ENCODE assay signal across 7 mouse cellular contexts in the genomic region with DNA sequence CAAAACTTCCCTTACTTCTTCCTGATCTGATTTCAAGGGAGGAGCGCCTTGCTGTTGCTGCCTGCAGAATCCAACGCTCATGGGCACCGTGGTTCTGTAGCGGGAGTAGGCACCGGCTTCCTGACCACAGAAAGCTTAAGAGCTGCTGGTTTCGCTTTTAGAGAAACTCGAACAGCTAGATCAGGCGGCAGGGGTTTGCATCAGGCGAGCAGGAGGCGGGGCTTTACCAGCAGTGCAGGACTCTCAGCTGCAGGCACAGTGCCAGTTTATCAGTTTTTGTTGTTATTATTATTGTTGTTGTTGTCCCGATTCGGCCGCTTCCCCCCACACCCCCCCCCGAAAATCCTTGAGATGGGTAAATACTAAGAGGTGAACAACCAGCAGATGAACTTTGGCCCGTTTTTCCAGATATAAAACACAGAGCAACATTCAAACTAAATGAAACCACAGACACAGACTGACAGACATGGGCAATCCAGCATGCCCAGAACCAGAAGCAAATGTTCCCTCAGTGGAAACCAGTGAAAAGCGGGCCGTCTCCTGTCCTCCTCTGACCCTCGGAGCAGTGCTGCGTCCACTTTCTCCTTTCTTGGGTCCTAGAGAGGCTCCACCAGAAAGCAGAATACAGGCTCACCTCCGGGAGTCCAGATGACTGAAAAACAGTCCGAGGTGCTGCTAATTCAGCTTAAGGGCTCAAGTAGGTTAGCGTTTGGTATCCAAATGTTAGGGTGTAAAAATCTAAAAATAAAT. TPM values are rescaled to one million over a fixed set of nuclear protein-coding genes. Genes with fewer than 3 reads are reported as not detected.
DNase-seq lines count a peak whose midpoint lies in the region; ATAC-seq lines count a peak whose summit lies in the region.

A gene (minus strand): TSS at position 203 of the 750 bp plus-strand sequence.

- 3% methylated on average over 22 of the region's 22 CpGs for WGBS in intestine, embryonic 16.5 days
- 11% methylated on average over 22 of the region's 22 CpGs for WGBS in midbrain, embryonic 10.5 days

- H3K4me2 ChIP-seq in intestine, embryonic 16.5 days (ENCODE audit: low read depth, low read length): peak within 1 kb of the TSS; percentile 60

- ATAC-seq in intestine, embryonic 16.5 days: peak; percentile 97

- peak within 1 kb of the TSS; percentile 50 for H3K4me3 ChIP-seq in intestine, embryonic 16.5 days (ENCODE audit: low read length)
- H3K4me3 ChIP-seq in midbrain, embryonic 10.5 days: peak within 1 kb of the TSS; percentile 55

- peak within 1 kb of the TSS; percentile 68 for H3K27ac ChIP-seq in intestine, embryonic 16.5 days (ENCODE audit: low read length)
- peak within 1 kb of the TSS; percentile 74 for H3K27ac ChIP-seq in midbrain, embryonic 10.5 days (replicated peaks)

- no peaks in the 10 kb centered on the region for H3K27me3 ChIP-seq in intestine, embryonic 16.5 days (replicated peaks; ENCODE audit: control insufficient read depth, insufficient read depth, low read length)
- H3K27me3 ChIP-seq in midbrain, embryonic 10.5 days (ENCODE audit: low read depth, poor library complexity, severe bottlenecking): no peaks in the 10 kb centered on the region

- no peaks in the 10 kb centered on the region for H3K36me3 ChIP-seq in intestine, embryonic 16.5 days (ENCODE audit: control insufficient read depth, insufficient read depth, low read length)
- H3K36me3 ChIP-seq in midbrain, embryonic 10.5 days: no peaks in the 10 kb centered on the region

- H3K4me1 ChIP-seq in intestine, embryonic 16.5 days (ENCODE audit: control insufficient read depth, insufficient read depth, low read length): no peaks in the 10 kb centered on the region
- H3K4me1 ChIP-seq in midbrain, embryonic 10.5 days: peaks cover 8% of the 10 kb centered on the region

- intact Hi-C loops in left cerebral cortex, postnatal 36 days (cut with DNase I): no loop called here

- H3K9ac ChIP-seq in intestine, embryonic 16.5 days (ENCODE audit: low read depth, low read length): peak within 1 kb of the TSS; percentile 65

- H3K9me3 ChIP-seq in intestine, embryonic 16.5 days (ENCODE audit: control insufficient read depth, low read length): no peaks in the 10 kb centered on the region
- no peaks in the 10 kb centered on the region for H3K9me3 ChIP-seq in midbrain, embryonic 10.5 days (replicated peaks)

- DNase-seq in adrenal gland, adult 2 months: peak; percentile 89
- peak; percentile 51 for DNase-seq in embryo, embryonic 9.5 days (ENCODE audit: extremely low spot score)
- peak; percentile 23 to 68 for DNase-seq in gastrocnemius, postnatal 4 days (ENCODE audit: low spot score in 2 of 2)
- peak; percentile 30 to 32 for DNase-seq in left cerebral cortex, postnatal 36 days (ENCODE audit: low spot score in 2 of 2)
- peak; percentile 56 for DNase-seq in midbrain, embryonic 10.5 days (ENCODE audit: low spot score)
- DNase-seq in right cerebral cortex, postnatal 4 days: peak; percentile 41

RNA-seq across cellular contexts. Expression of the gene that starts here (rescaled TPM):
- total RNA-seq in adrenal gland, adult 2 months (2021): 10 to 100 TPM; 11.7 to 13.5 TPM
- polyA plus RNA-seq in adrenal gland, adult 2 months (2012; rRNA removed): 13.4 and 15.4 TPM in 2 replicates
- total RNA-seq in gastrocnemius, postnatal 4 days (2021): 1 to 10 TPM; 3.1 to 4.6 TPM
- 9.1 and 12.5 TPM in 2 replicates for polyA plus RNA-seq in intestine, embryonic 16.5 days (2015; fragmentation: Nextera tagmentation; extraction: Ambion mirVana)
- total RNA-seq in left cerebral cortex, postnatal 36 days (2021): 1 to 10 TPM in 1 of 2 experiments, under 1 TPM in 1; 0.79 to 2.3 TPM
- 1.6 and 1.7 TPM in 2 replicates for polyA plus RNA-seq in midbrain, embryonic 10.5 days (2016; fragmentation: Nextera tagmentation; extraction: Ambion mirVana)

Comparison
In these comparisons a context has a peak if more than half of its experiments do, and no peak if none do; other contexts are left out.
1. Peak in every context shown above with its lines: DNase-seq, ATAC-seq, H3K4me3 ChIP-seq and H3K27ac ChIP-seq.
2. DNase-seq: peak in every context shown above with its lines; median percentile 89 in adrenal gland, adult 2 months; 56 in midbrain, embryonic 10.5 days; 51 in embryo, embryonic 9.5 days; 46 in gastrocnemius, postnatal 4 days; 41 in right cerebral cortex, postnatal 4 days; 31 in left cerebral cortex, postnatal 36 days.